Mouse (Mus musculus) spleen, adult 2 months (tissue): ENCODE measurements around the gene Ripply1.
A peak's percentile ranks its signal among the peaks of the same experiment; 100 is the strongest.

Experiments
- CTCF ChIP-seq: fragments of 200-500 bp; IDR thresholded peaks from 2 replicates; pipeline ENCODE4 v1.5.1; 2011; ENCODE audit warnings: mild to moderate bottlenecking, inconsistent platforms; ENCODE audit not compliant: insufficient read depth, insufficient read length, insufficient replicate concordance; ENCODE audit errors: extremely low read depth
- POLR2A ChIP-seq: fragments of 200-500 bp; IDR thresholded peaks from 2 replicates; pipeline ENCODE4 v1.6.1; 2011; ENCODE audit warnings: low read depth, low read length, inconsistent platforms

DNA sequence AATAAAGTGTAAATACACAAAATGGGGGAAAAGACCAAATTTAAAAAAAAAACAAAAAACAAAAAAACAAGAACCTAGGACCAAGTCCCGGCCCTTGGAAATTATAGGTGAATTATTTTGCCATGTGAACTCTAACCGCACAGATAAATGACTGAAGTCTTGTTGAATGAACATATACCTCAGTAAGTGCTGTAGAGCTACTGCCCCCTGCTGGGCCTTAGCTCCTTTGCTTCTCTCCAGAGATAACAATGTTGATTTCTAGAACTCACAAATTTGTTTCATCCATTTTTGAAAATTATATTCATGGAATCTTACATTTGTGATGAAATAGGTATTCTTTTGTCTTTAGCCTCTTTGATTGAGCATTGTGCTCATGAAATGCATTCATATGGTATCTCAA lies 19.6 kb downstream of the Ripply1 start:
- TF ChIP-seq CTCF (0 out of 2 replicates have a peak, but pooled peaks have one; percentile 10), POLR2A (no peak)
